Mouse (Mus musculus) embryonic stem cell, embryonic (primary cell): ENCODE data around the gene Gm5148.

Source experiments
- CTCF ChIA-PET, 4 experiments: fragments of 300-600 bp in 2 of 4; fragments of 350-600 bp in 2 of 4; sonication (Branson Sonifier 250); formaldehyde crosslinking; loops; one replicate each; lab custom pipeline; 2022; ENCODE audit warnings: inconsistent platforms in 2 of 4; lab: Charles Lee
- POLR2A ChIA-PET, 4 experiments: fragments of 300-600 bp in 2 of 4; fragments of 350-600 bp in 2 of 4; sonication (Branson Sonifier 250); formaldehyde crosslinking; loops; one replicate each; lab custom pipeline; 2022; ENCODE audit warnings: antibody characterized with exemption in 4 of 4, inconsistent platforms in 1 of 4; lab: Charles Lee

The Gm5148 gene

DNA sequence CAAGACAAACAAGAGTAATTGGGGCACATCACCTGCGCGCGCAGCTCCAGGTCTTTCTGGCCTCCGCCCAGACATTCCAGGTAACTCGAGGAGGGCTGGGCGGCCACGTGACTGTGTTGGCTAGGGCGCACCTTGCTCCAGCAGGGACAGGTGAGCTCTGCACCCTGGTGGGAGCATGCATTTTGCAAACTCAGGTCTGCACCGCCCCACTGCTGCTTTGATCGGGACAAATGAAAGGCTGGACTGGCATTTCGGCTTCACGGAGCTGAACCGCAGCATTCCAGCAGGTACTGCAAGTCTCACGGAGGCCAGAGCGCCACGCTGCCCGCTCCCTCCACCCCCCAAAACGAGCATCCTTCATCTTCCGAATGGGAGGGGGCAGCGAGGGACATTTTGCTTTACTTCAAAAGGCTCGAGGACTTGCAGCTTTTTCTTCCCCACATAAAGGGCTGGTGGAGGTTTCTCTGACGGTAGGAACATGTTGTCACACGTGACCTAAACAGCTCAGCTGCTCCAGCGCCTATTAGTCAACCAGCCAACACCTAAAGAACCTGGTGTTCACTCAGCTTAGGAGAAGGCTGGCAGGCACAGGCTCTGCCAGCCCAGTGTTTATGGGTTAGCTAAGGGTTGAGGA, at the start of gene Gm5148:
Gm5148 (minus strand) TSS at position 320 of the 634 bp plus-strand sequence.
- ChIA-PET POLR2A (interaction anchor here (0.6 to 4.1 kb wide), 34 partner anchors 8 to 566 kb away, joined by 3 to 18 read pairs (median 4); partner anchors contain the start of genes Spry1 (in 2 of the 4), Nudt6 (in 1 of the 4) and Spata5 (in 1 of the 4)), CTCF (interaction anchor here in 1 of 4 experiments (0.9 to 1.1 kb wide), 2 partner anchors 50 to 90 kb away, joined by 3 read pairs; no protein-coding TSS in a partner anchor)

DNA sequence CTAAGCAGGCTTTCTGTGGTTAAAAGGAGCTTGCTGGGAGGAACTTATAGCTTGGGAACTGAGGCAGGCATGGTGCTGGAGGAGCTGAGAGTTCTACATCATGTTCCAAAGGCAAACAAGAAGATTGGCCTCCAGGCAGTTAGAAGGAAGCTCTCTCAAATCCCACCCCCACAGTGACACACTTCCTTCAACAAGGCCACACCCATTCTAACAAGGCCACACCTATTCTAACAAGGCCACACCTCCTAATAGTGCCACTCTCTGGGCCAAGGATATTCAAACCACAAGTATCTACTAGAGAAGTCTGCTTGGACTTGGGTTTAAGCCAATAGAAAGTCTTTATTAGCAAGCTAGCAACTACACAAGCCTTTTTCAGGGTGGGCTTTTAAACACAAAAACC, 46.7 kb upstream of the Gm5148 start:
- POLR2A ChIA-PET: interaction anchor here in 1 of 4 experiments (0.8 kb wide), 1 partner anchor 362 kb away, joined by 3 read pairs; no protein-coding TSS in a partner anchor

DNA sequence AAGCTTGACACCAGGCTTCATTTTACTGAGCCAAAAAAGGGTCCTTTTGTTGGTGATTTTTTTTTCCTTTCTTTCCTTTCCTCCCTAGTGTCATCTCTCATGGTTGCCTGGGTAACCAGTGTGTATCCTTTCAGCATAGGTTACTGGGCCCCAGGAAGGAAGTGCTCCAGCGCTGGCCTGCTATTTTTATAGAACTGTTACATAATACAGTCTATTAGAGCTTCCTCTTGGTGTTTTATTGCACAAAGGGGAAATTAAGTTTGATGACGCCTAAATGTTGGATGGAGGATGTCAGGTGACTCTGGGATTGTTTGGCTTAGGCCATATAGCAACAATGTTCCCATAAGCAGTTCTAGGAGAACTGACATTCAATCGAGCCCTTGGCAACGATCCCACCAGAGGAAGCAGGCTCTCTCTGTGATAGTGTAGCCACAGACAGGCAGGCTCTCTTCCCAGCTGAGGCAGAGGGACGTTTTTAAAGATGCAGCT, 45.0 kb upstream of the Gm5148 start:
- CTCF ChIA-PET: no interaction called here
- POLR2A ChIA-PET: interaction anchor here in 1 of 4 experiments (0.7 kb wide), 1 partner anchor 419 kb away, joined by 3 read pairs; no protein-coding TSS in a partner anchor

More for the DNA sequence above, 46.7 kb upstream of the Gm5148 start:
- CTCF ChIA-PET: no interaction called here

DNA sequence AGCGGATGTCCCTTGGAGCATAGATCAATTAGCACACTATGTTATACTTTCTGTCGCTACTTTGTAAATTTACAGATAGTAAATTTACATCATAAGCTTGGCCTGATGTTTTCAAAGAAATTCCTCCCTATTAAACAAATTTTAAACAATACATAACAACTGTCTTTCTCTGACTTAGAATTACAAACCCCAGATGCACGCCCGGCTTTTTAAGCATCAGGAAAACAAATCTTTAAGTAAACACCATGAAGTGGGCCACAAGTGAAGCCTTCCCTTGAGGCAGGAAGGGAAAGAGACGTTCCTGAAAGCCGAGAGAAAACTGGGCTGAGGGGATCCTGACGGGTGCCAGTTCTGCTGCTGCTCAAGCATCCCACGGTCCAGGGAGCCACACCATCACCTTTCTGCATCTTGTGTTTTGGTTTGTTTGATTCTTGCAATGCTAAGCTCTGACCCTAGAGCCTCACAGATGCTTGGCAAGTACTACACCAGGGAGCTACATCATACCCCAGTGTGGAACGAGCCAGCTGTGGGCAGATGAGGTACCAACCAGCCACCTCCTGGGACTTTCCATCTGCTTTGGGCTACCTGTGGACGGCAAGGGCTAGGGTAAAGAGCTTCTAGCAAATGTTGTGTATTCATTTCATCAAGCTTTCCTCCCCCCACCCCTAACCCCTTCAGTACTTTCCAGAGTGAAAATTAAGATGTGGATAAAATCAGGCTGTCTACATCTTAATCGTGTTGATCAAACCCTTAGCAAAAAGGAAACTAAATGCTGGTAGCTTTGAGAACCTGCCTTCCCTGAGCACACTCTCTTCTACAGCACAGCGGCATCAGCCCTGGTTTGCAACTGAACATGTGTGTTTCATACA, 43.1 kb upstream of the Gm5148 start:
- CTCF ChIA-PET: no interaction called here
- POLR2A ChIA-PET: interaction anchor here in 1 of 4 experiments (1.6 to 1.9 kb wide), 2 partner anchors 9 to 19 kb away, joined by 4 to 7 read pairs; no protein-coding TSS in a partner anchor

DNA sequence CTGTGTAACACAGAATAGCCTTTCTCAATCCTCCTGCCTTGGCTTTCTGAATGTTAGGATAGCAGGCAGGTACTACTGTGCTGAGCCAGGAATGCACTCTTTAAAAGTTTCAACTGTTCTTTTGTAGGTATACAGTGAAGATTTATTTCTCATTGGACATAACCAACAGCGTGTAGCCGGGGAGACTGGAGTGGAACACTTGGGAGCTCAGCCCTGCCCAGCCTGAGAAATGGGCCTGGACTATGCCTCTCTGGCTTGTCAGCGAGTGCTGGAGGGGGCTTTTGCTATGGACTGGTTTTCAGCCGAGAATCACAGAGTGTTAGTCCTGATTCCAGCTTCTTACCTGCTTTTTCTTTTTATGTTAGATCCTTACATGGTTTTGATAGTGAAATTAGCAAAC, 42.3 kb upstream of the Gm5148 start:
- CTCF ChIA-PET: no interaction called here
- POLR2A ChIA-PET: interaction anchor here in 1 of 4 experiments (1.6 to 1.9 kb wide), 2 partner anchors 8 to 18 kb away, joined by 4 to 7 read pairs; no protein-coding TSS in a partner anchor

DNA sequence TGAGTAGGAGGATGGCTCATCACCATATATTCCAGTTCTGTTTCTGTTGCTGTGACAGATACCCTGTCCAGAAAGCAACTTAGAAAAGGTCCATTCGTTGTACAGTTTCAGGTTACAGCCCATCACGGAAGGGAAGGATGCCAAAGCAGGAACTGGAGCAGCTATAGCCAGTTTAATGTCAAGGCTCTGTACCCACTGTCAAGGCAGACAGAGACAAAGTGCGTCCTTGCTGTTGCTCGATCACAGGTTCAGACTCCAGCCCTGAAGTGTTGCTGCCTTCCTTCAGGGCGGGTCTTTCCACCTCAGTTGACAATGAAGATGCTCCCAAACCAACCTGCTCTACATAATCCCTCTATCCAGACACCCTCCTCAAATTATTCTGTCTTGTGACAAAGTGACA, 41.7 kb upstream of the Gm5148 start:
- CTCF ChIA-PET: no interaction called here
- POLR2A ChIA-PET: interaction anchor here in 1 of 4 experiments (1.9 kb wide), 1 partner anchor 18 kb away, joined by 7 read pairs; no protein-coding TSS in a partner anchor

DNA sequence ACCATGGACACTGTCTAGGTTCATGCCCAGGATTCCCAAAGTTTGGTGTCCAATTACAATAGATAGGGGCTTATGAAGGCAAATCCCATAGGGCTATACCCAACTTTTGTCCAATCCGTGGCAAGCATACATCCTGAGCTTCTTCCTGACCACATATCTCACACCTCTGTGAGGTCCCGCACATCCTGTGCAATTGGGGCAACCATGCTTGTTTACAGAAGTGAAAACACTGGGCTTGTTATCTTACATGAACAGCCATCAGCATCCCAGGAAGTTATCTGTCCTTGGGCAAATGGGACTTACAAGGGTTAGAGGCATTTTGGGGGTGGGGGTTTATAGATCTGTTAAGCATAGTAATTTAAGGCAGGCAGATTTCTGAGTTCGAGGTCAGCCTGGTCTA, 41.0 kb upstream of the Gm5148 start:
- POLR2A ChIA-PET: interaction anchor here in 3 of 4 experiments (0.5 to 1.1 kb wide), 5 partner anchors 9 to 1389 kb away, joined by 3 to 5 read pairs (median 3); no protein-coding TSS in a partner anchor
- CTCF ChIA-PET: interaction anchor here in 2 of 4 experiments (0.6 to 0.7 kb wide), 2 partner anchors 10 to 17 kb away, joined by 3 read pairs; no protein-coding TSS in a partner anchor

DNA sequence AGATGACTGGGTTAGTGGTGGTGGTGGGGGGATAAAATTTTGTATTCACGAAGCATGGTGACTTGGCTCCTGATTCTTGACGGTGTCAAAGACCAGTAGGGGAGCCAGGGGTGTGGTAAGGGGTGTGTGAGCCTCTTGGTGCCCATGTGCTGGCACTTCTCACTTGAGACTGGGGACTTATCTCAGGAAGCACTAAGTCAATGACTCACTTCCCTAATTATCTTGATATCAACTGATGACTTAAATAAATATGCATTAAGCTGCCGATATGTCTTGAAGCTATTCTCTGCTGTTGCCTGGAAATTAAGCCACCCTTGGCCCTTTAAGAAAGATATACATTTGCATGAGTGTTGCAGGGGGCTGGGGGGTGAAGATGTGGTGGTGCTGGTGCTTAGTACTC, 38.0 kb upstream of the Gm5148 start:
- ChIA-PET CTCF (no interaction called here), POLR2A (no interaction called here)

DNA sequence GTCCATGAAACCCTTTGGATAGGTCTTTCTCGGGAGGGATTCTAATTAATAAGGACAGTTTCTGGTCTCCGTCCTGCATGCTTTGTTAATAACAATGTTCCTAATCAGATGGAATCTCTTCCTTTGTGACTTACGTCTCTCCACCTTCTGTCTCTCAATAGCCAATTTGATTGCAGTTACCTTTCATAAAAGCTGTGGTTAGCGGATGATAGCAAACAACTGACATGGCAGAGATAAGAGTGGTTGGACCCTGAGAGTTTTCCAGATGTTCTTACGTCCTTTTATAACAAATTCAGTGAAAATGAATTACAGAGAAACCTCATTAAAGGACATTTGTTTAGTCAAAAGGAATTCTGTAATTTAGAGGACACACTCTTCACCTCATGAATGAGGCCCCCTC, 37.5 kb upstream of the Gm5148 start:
- ChIA-PET CTCF (no interaction called here), POLR2A (no interaction called here)

DNA sequence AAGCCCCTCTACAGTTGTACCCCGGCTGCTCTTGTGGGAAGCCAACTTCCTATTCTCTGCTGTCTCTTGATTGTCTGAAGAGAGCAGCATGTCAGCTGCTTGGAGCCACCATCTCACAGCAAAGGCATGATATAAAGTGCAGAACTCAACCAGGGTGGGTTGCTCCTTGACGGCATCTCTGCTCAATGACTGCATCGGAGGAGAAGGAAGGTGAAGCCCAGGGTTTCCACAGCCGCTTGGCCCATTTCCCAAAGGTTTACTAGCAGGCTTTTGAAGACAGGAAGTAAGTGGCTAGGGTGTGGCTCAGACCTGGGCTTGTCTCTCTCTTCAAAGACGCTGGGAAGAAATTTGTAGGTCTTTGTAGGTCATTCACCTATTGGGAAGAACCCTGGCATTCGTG, 36.6 kb upstream of the Gm5148 start:
- ChIA-PET POLR2A (interaction anchor here in 1 of 4 experiments (1.0 kb wide), 2 partner anchors 13 to 113 kb away, joined by 3 read pairs; no protein-coding TSS in a partner anchor), CTCF (no interaction called here)

DNA sequence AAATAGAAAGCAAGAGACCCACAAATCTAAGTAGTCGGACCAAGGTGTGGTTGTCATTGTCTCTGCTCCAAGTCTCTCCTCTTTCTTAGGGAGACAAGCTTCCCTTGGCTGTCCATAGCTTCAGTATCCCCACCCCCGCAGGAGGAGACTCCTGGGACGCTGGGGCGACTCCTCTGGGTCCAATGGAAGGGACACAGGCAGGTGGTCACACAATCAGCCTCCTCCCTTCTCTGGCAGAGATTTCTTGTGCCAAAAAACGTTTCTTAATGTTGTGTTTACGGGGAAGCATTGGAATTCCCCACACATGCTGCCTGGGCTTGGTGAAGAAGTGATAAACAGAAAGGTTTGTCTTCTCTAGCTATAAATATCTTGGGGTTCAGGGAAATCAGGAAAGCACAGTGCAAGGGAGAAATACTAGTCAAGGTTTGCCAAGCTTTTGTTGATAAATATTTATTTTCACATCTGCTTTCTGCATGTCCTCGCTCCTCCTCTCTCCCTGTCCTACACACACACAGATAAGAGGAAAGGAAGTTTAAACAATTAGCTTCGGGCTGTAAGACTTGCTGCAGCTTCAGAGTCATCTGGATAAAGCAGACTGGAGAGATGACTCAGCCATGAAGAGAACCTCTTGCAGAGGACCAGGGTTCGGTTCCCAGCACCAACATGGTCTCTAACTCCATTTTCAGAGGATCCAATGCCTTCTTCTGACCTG, 34.5 kb upstream of the Gm5148 start:
- ChIA-PET CTCF (interaction anchor here in 2 of 4 experiments (0.6 kb wide), 3 partner anchors 48 to 529 kb away, joined by 3 to 7 read pairs (median 4); no protein-coding TSS in a partner anchor), POLR2A (interaction anchor here in 2 of 4 experiments (0.6 to 1.3 kb wide), 5 partner anchors 9 to 930 kb away, joined by 3 to 4 read pairs (median 3); no protein-coding TSS in a partner anchor)

DNA sequence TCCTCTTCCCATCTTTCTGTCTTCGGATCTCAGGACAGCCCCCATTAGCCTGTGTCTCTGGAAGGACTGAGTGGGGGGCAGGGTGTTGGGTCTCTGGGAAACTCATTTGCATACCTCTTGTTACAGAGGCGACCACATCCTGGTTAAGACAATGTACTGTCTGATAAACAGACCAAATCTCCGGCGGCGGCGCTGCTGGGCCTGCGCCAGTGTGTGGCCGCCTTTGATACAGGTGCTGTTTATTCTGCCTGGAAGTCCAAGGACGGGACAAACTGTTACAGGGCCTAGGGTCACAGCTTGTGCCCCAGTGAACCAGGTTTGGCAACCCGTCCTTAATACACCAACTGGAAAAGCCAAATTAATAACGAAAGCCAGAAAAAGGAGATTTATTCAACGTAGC, 33.8 kb upstream of the Gm5148 start:
- POLR2A ChIA-PET: interaction anchor here in 2 of 4 experiments (0.8 to 1.3 kb wide), 4 partner anchors 8 to 53 kb away, joined by 3 to 4 read pairs (median 4); no protein-coding TSS in a partner anchor

DNA sequence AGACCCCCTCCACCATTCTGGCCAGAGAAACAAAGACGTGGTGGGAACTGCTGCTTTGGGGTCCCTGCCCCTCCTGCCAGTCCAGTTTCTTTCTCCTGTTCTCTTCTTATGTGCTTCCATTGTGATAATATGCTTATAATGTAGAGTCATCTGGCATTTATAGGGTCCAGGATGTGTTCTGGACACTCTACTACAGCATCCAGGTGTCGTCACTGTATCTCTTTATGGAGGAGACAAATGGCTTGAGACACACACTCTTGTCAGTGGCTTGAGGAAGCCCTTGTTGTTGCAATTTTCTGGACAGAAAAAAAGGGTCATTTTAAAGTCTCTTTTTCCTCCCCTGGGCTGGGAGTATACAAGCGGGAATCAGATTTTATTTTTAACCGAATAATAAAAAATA, 33.3 kb upstream of the Gm5148 start:
- CTCF ChIA-PET: no interaction called here
- POLR2A ChIA-PET: interaction anchor here in 1 of 4 experiments (1.3 kb wide), 1 partner anchor 10 kb away, joined by 4 read pairs; no protein-coding TSS in a partner anchor

More for the DNA sequence above, 33.8 kb upstream of the Gm5148 start:
- CTCF ChIA-PET: interaction anchor here in 2 of 4 experiments (0.6 kb wide), 3 partner anchors 49 to 530 kb away, joined by 3 to 7 read pairs (median 4); no protein-coding TSS in a partner anchor

DNA sequence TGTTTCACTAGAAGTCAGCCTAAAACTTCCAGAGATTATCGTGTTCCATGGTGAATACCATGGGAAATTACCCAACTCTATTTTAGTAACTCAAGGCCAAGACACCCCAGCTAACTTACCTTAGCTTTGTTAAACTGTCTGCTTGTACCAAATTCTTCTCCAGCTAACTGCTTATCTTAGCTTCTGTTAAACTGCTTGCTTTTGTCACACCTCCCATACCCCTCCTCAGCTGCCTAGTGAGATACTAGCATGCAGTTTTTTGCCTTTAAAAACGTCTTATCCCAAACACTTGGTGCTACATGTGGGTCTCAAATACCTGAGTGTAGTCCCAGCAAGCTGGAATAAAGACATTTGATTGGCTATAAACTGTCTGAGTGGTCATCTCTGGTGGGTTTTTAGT, 31.7 kb upstream of the Gm5148 start:
- ChIA-PET POLR2A (interaction anchor here in 1 of 4 experiments (0.6 kb wide), 1 partner anchor 17 kb away, joined by 3 read pairs; no protein-coding TSS in a partner anchor), CTCF (no interaction called here)

DNA sequence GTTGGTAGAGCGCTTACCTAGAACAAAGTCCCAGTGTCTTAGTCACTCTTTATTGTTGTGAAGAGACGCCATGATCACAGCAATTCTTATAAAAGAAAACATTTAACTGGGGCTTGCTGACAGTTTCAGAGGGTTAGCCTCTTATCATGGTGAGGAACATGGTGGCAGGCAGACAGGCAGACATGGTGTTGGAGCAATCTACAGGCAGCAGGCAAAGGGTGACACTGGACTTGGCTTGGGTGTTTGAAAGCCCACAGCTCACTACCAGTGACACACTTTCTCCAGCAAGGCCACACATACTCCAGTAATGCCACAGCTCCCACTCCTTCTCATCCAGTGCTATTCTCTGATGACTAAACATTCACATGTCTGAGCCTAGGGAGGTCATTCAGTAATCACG, 30.3 kb upstream of the Gm5148 start:
- POLR2A ChIA-PET: no interaction called here
- CTCF ChIA-PET: no interaction called here

DNA sequence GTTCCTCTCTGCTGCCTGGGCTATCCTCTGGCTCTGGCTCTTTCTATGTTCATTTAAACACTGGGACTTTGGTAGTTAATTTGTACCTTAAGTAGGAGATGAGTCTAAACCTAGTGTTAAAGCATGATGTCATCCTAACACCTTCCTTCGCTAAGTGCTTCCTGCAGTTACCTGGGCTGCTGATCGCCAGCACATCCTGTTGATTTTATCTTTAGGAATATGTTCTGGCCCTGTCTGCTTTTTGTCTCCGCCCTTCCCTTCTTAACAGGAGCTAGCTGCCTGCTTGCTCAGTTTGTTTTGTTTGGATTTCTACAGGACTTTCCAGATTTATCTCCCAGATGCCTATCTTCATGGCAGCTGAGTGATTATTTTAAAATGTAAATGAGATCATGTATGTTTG, 28.9 kb upstream of the Gm5148 start:
- ChIA-PET CTCF (interaction anchor here in 1 of 4 experiments (0.6 kb wide), 1 partner anchor 1132 kb away, joined by 3 read pairs; no protein-coding TSS in a partner anchor), POLR2A (no interaction called here)

DNA sequence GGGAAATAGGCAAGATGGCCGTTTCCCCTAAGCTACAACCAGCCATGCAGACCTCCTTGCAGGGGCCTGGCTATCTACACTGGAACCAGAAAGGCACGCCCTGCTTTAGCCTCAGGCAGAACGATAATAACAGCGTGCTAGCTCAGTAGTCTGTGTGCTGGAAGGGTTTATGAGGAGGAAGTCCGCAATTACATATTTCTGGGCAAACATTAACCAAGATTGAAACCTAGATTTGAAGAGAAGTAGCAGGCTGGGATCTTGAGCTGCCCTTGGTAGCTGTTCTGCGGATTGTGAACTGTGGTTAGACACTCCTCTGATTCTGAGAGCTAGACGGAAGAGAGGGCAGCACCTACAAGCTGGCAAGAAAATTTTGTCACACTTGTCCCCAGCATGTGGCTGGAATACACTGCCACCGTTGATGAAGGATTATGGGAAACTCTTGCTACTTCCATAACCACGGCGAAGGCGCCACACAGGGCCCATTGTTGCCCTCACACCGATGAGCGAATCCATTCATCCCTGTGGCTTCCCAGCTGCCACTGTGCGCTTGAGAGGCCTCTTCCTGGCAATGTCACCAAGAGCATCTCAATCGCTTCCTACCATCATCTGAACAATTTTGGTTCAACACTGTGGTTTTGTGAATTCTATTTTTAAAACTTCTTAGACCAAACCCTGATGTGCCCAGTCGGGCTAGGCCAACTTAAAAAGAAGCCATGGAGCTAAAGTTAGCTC, 23.9 kb upstream of the Gm5148 start:
- POLR2A ChIA-PET: interaction anchor here in 1 of 4 experiments (0.5 to 2.4 kb wide), 6 partner anchors 11 to 100 kb away, joined by 3 to 7 read pairs (median 5); partner anchors contain the start of gene Gm5148
- CTCF ChIA-PET: interaction anchor here in 3 of 4 experiments (0.5 to 1.2 kb wide), 5 partner anchors 17 to 1357 kb away, joined by 3 to 5 read pairs (median 3); no protein-coding TSS in a partner anchor
